Mouse (Mus musculus): ENCODE data around the gene Sirt2.

Sirt2 gene

DNA sequence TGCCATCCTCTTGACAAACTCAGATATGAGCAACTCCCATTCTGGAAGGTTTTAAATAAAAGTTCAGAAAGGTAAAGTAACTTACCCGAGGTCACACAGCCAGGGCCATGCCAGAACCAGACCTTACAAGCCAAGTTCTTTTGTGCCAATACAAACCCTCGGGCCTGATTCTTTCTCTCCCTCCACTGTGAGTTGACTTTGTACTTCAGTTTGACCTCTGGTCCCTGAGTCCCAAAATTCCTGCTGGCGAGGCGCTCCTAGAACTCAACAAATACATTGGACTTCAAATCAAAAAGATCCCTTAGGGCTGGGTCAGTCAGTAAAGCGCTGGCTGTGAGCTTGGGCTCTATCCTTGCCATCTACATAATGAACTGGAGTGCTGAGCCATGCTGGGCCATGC is 70.4 kb downstream of the Sirt2 start:
- no peak for DNase-seq (ENCODE audit: low spot score)
